8 mouse cellular contexts compared by ENCODE assay signal in genomic region chr6:118561745-118562609, GRCm38 (mm10). TPM values are rescaled to one million over a fixed set of nuclear protein-coding genes. Genes with fewer than 3 reads are reported as not detected.
DNase-seq lines count a peak whose midpoint lies in the region; ATAC-seq lines count a peak whose summit lies in the region.

Gene Ankrd26, minus strand, starts transcription at chr6:118562226.

- DNase-seq in adrenal gland, adult (ENCODE audit: inconsistent age in 2 of 2, low spot score in 1 of 2) = peak; percentile 96 to 98
- DNase-seq in embryo, embryonic 10.5 days (ENCODE audit: low spot score) = peak; percentile 94
- DNase-seq in gastrocnemius, postnatal 14 days = peak; percentile 93
- DNase-seq in left cerebral cortex, postnatal 10 days (ENCODE audit: extremely low spot score in 1 of 2, low spot score in 2 of 2) = peak; percentile 83 to 94
- peak; percentile 91 for DNase-seq in right cerebral cortex, postnatal 25 days
- peak; percentile 88 to 90 for DNase-seq in urinary bladder, postnatal 4 days (ENCODE audit: low spot score in 2 of 2)

- ATAC-seq in inflammation-experienced regulatory T-cells, adult 6 months = peak; percentile 91
- peak; percentile 97 for ATAC-seq in megakaryocyte-erythroid progenitor cell, adult 5-6 weeks (replicated peaks; ENCODE audit: low FRiP score, low TSS enrichment, poor library complexity, severe bottlenecking)

- intact Hi-C loops in gastrocnemius, postnatal 14 days (cut with DNase I; ENCODE audit: low total_unique reads) = no loop called here
- intact Hi-C loops in left cerebral cortex, postnatal 10 days (cut with DNase I) = no loop called here

RNA-seq across cellular contexts. Expression of gene Ankrd26, which starts in this region (rescaled TPM):
- total RNA-seq in gastrocnemius, postnatal 14 days (2021) = 1 to 10 TPM; 1.9 TPM
- 1 to 10 TPM; 5.5 to 9.4 (median 6.3) TPM for polyA plus RNA-seq in inflammation-experienced regulatory T-cells, adult 6 months (2017; shearing (Covaris generic))
- total RNA-seq in left cerebral cortex, postnatal 10 days (2021) = 1 to 10 TPM; 7.7 to 7.9 TPM
- 14.8 and 19.2 TPM in 2 replicates for total RNA-seq in megakaryocyte-erythroid progenitor cell, adult 5-6 weeks (2014; fragmentation: Nextera tagmentation)
- total RNA-seq in megakaryocyte-erythroid progenitor cell, adult 5-6 weeks (2017) = 30.7 and 39.6 TPM in 2 replicates

Comparison
In these comparisons a context has a peak if more than half of its experiments do, and no peak if none do; other contexts are left out.
1. Peak in every context shown above with its lines: DNase-seq and ATAC-seq.